Mouse (Mus musculus) embryonic facial prominence, embryonic 14.5 days (tissue): ENCODE measurements around the gene Ssu2. TPM values are rescaled to one million over a fixed set of nuclear protein-coding genes. Genes with fewer than 3 reads are reported as not detected.

Experiments
- polyA plus RNA-seq: library from polyadenylated mRNA; unstranded; fragments of >200 nt; fragmentation: Nextera tagmentation; extraction: Ambion mirVana; gene quantifications from 2 replicates; pipeline ENCODE4 v1.2.1, GENCODE M21; 2014

The Ssu2 gene
- polyA plus RNA-seq, 1 experiment from 2014 or later = 3.3 TPM

Other genes starting within 250 kb of the Ssu2 start
- gene Lmcd1, start 114.3 kb downstream of the Ssu2 start, polyA plus RNA-seq = 94.1 and 113 TPM in 2 replicates
- 42.9 and 64.7 TPM in 2 replicates for gene Cav3, start 71.5 kb upstream of the Ssu2 start, polyA plus RNA-seq
- 0.84 and 0.99 TPM in 2 replicates for gene Oxtr, start 101.9 kb upstream of the Ssu2 start, polyA plus RNA-seq